Mouse (Mus musculus) kidney, postnatal 25 days (tissue): ENCODE data around the gene C2cd5.

ENCODE experiments used
- DNase-seq, 2 experiments: peaks; one replicate each; pipeline ENCODE4 v3.0.0; 2021; ENCODE audit warnings: mixed read lengths in 2 of 2

The C2cd5 gene

DNA sequence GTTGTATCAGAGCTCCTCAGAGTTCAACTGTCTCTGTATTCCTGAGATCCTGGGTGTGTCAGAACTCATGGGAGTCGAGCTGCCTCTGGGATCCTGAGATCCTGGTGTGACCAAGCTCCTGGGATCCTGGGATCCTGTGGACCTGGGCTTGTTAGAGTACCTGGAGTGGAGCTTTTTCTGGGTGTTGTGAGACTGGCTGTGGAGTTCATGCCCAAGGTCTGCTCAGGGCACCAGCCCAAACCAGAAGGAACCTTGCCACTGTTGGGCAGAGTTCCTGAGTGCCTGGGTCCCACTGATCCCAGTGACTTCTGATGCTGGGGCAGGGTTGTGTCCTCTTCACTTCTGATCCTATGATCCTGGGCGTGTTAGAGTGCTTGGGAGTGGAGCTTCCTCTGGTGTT lies 127.7 kb downstream of the C2cd5 start:
- DNase-seq, result peak in 1 of 2 experiments; percentile 13

DNA sequence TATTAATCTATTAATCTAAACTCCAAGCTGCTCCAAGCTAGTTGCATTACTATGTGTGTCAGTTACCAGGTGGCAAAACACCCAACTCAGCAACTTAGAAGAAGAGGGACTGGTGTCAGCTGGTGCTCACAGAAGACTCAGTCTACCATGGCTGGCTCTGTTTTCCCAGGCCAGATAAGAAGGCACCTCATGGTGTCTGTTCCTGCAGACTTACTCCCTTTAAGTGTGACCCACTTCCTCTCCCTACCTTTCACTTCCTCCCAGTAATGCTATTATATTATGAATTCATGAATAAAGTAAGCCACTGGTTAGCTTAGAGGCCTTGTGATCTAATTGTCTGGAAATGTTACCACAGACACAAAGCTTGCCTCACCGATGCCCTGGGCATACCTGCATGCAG lies 132.5 kb downstream of the C2cd5 start:
- DNase-seq, result no peak

DNA sequence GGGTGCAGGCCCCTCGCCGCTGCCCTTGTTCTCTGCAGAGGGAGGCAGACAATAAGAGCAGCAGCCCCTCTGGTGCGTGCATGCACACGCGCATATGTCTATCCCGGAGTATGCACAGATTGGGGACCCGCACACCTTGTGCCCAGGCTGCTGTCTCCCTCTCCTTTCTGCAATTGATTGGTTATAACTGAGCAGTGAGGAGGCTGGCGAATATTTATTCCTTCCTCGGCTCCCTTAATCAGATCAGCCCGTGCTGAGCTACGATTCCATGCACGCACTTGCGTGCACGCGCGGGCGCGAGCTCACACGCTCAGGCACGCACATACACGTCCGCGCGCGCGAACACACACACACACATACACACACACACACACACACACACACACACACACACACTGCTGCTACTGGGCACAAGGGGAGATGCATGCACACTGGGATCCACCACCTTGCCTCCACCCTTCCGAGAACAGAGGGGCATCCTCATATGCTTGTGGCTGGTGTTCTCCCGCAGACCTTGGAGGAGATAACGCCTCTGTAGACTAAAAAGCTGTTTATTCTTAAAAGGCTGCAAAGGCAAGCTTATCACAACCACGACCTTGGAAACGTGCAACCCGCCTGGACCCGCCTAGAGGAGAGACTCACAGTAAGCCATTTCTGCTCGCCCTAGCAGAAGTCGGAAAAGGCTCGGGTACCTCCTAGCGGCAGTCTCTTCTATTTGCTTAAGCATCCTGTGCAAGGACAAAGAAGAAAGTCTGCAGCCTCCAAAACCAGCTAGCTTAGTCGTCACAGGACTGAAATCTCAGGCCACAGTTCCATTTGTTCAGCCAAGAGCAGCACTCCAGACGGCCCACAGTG lies 135.2 kb downstream of the C2cd5 start:
- DNase-seq, result peak; percentile 81 to 85

- peak; percentile 48 to 68 for DNase-seq
Observed at GRCm38 (mm10) chr6:142964076-142964530, 135.8 kb downstream of the C2cd5 start, which contains the start of gene St8sia1. St8sia1 (minus strand) TSS chr6:142964452.

GRCm38 (mm10) chr6:142963480-142964075 lies 136.4 kb downstream of the C2cd5 start:
- DNase-seq, result peak; percentile 12 to 48

GRCm38 (mm10) chr6:142962881-142963280 lies 137.1 kb downstream of the C2cd5 start:
- no peak for DNase-seq

DNA sequence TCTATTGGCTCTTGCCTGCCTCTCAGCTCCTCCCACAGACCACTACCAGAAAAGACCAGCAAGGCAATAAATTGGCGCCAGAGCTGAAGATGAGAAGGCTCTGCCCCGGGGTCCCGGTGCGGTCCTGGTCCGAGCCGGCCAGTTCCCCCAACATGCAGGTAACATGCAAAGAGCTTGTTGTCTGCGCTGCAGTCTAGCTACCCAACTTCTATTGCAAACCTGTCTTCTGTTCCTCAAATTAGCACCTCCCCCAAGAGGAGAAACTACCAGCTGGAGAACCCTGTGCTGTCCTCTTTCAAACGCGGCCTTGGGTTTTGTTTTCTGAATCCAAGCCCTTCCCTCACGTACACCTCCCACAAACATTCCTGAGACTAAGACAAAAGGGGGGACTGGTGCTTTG lies 137.5 kb downstream of the C2cd5 start:
- DNase-seq, result no peak

DNA sequence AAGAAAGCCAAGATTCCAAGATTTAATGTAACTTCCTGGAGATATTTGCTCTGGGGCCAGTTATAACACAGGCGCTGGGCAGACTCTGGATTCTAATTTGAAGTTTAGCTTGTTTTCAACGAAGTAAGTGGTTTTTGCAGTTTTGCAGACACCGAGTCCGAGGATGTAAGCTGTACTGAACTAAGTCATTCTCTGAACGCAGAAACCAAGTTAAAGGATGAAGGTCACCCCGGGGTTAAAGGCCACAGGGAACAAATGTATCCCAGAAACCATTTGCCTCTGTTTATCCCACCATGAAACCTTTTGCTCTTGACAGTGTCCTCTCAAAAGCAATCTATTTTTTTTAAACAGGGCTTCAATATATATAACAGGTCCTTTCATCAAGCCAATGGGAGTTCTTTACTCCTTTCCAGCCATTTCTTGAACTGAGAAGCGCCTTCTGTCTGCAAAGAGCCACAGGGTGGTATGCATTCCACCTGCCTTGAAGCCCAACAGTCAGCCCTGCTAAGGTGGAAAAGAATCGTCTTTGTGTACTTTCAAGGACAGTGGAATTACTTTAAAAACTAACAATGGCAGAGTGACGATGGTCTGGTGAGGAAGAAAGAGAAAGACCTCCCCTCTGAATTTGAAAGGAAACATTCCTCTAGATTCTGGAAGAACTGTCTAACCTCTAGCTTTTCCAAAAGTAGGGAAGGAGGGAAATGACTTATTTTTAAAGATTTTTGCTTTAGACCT lies 138.1 kb downstream of the C2cd5 start:
- DNase-seq, result no peak
